Mouse (Mus musculus) bone marrow macrophage, adult 2 months (primary cell): Measurements from ENCODE around the gene Tnip2.

Experiments used
- CTCF ChIP-seq: IDR thresholded peaks from 2 replicates; pipeline ENCODE4 v1.5.1; 2012; ENCODE audit warnings: low read depth, mild to moderate bottlenecking, low read length, moderate library complexity
- POLR2A ChIP-seq: IDR thresholded peaks from 2 replicates; pipeline ENCODE4 v1.6.1; 2012; ENCODE audit warnings: mild to moderate bottlenecking, low read depth, low read length, borderline replicate concordance

DNA sequence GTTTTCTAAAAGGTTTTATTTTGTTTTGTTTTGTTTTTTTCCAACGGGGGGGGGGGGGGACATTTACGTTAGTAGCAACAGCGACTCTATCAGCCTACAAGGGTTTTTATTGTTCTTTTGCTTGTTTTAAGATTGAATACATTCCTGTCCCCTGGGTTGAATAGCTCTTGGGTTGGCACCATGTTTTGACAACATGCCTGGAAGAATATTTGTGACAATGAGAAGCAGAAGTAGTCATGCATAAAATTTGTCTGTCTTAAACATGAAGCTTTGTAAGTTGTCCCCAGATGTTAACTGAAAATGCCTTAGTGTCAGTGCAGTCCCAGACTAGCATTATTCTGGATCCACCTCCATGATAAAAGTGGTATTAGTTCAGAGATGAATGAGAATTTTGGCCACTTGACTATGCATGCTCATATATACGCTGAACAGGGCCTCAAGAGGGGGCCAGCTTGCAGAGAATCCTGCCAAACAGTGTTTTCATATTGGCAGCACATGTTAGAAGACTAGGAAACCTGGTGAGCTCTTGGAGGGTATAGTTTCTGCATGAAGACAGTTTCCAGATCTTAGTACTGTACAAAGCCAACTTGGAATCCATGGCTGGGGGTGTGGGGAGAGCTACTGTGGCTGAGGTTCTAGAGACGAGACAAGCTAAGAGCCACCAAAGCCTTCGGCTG lies 24.9 kb downstream of the Tnip2 start:
- TF ChIP-seq CTCF: no peak
- TF ChIP-seq POLR2A: no peak
